Mouse (Mus musculus) spleen, postnatal 4 days (tissue): ENCODE measurements around the gene Aff1.
A peak's percentile ranks its signal among the peaks of the same experiment; 100 is the strongest.

ENCODE experiments used
- DNase-seq, 2 experiments: peaks; one replicate each; pipeline ENCODE4 v3.0.0; 2022; ENCODE audit warnings: low spot score in 2 of 2

Aff1 gene

GRCm38 (mm10) chr5:103691624-103692530 is at the start of gene Aff1:
Aff1 (plus strand) TSS chr5:103692374.
- peak; percentile 97 to 99 for DNase-seq

- no peak for DNase-seq
Measured at GRCm38 (mm10) chr5:103644167-103644566, 48.0 kb upstream of the Aff1 start.

GRCm38 (mm10) chr5:103647320-103647719 is 44.9 kb upstream of the Aff1 start:
- DNase-seq = no peak

GRCm38 (mm10) chr5:103654225-103654624 is 37.9 kb upstream of the Aff1 start:
- peak in 1 of 2 experiments; percentile 46 for DNase-seq

GRCm38 (mm10) chr5:103654780-103655179 is 37.4 kb upstream of the Aff1 start:
- no peak for DNase-seq

GRCm38 (mm10) chr5:103655346-103656118 is 36.6 kb upstream of the Aff1 start, which contains the start of gene 1700016H13Rik:
1700016H13Rik (minus strand) TSS chr5:103656010.
- DNase-seq = peak; percentile 72 to 88

- no peak for DNase-seq
Measured at GRCm38 (mm10) chr5:103658921-103659320, 33.3 kb upstream of the Aff1 start.

GRCm38 (mm10) chr5:103659571-103659970 is 32.6 kb upstream of the Aff1 start:
- DNase-seq = no peak

- no peak for DNase-seq
Measured at GRCm38 (mm10) chr5:103664932-103665331, 27.2 kb upstream of the Aff1 start.

- DNase-seq = no peak
Measured at GRCm38 (mm10) chr5:103665876-103666275, 26.3 kb upstream of the Aff1 start.

- DNase-seq = no peak
Measured at GRCm38 (mm10) chr5:103671858-103672257, 20.3 kb upstream of the Aff1 start.

- no peak for DNase-seq
Measured at GRCm38 (mm10) chr5:103673611-103674010, 18.6 kb upstream of the Aff1 start.

- no peak for DNase-seq
Measured at GRCm38 (mm10) chr5:103674482-103674881, 17.7 kb upstream of the Aff1 start.

GRCm38 (mm10) chr5:103676289-103676881 is 15.8 kb upstream of the Aff1 start:
- DNase-seq = no peak

- no peak for DNase-seq
Measured at GRCm38 (mm10) chr5:103677894-103678293, 14.3 kb upstream of the Aff1 start.

- no peak for DNase-seq
Measured at GRCm38 (mm10) chr5:103678974-103679373, 13.2 kb upstream of the Aff1 start.

- DNase-seq = peak; percentile 78 to 90
Measured at GRCm38 (mm10) chr5:103680381-103680780, 11.8 kb upstream of the Aff1 start.

GRCm38 (mm10) chr5:103681824-103682223 is 10.3 kb upstream of the Aff1 start:
- no peak for DNase-seq

GRCm38 (mm10) chr5:103689645-103690044 is 2.5 kb upstream of the Aff1 start:
- DNase-seq = no peak

GRCm38 (mm10) chr5:103690190-103690589 is 2.0 kb upstream of the Aff1 start:
- no peak for DNase-seq

GRCm38 (mm10) chr5:103691171-103691570 is 1.0 kb upstream of the Aff1 start:
- no peak for DNase-seq

- DNase-seq = no peak
Measured at GRCm38 (mm10) chr5:103692531-103693040, 412 bp downstream of the Aff1 start.
